Mouse (Mus musculus) skeletal muscle tissue, adult 2 months (tissue): ENCODE measurements around the gene Cul5.

Source experiments
- DNase-seq: peaks from one replicate; pipeline ENCODE4 v3.0.0-alpha.2; 2012; ENCODE audit warnings: low read depth, low spot score

Cul5 gene

GRCm38 (mm10) chr9:53607816-53608215 is 62.0 kb downstream of the Cul5 start:
- no peak for DNase-seq

- no peak for DNase-seq
Observed at GRCm38 (mm10) chr9:53607192-53607591, 62.6 kb downstream of the Cul5 start.

- DNase-seq = no peak
Observed at GRCm38 (mm10) chr9:53604954-53605353, 64.9 kb downstream of the Cul5 start.

- no peak for DNase-seq
Observed at GRCm38 (mm10) chr9:53603849-53604248, 66.0 kb downstream of the Cul5 start.

- DNase-seq = peak; percentile 31
Observed at GRCm38 (mm10) chr9:53603384-53603783, 66.4 kb downstream of the Cul5 start.

GRCm38 (mm10) chr9:53601541-53601940 is 68.3 kb downstream of the Cul5 start:
- no peak for DNase-seq

- no peak for DNase-seq
Observed at GRCm38 (mm10) chr9:53598631-53599030, 71.2 kb downstream of the Cul5 start.

- no peak for DNase-seq
Observed at GRCm38 (mm10) chr9:53596971-53597600, 72.7 kb downstream of the Cul5 start.

- DNase-seq = peak; percentile 71
Observed at GRCm38 (mm10) chr9:53594764-53595163, 75.0 kb downstream of the Cul5 start.

GRCm38 (mm10) chr9:53581870-53582269 is 87.9 kb downstream of the Cul5 start:
- no peak for DNase-seq

- no peak for DNase-seq
Observed at GRCm38 (mm10) chr9:53575721-53576120, 94.1 kb downstream of the Cul5 start.

GRCm38 (mm10) chr9:53572516-53573307 is 97.1 kb downstream of the Cul5 start:
- DNase-seq = peak; percentile 42

GRCm38 (mm10) chr9:53570662-53571061 is 99.2 kb downstream of the Cul5 start:
- no peak for DNase-seq
